Comparison of ENCODE assay signal across 10 mouse cellular contexts in genomic region chr7:83717021-83717725, GRCm38 (mm10). TPM values are rescaled to one million over a fixed set of nuclear protein-coding genes. Genes with fewer than 3 reads are reported as not detected.
DNase-seq lines count a peak whose midpoint lies in the region; ATAC-seq and TF ChIP-seq lines count a peak whose summit lies in the region.
"Had no signal": no experiment of that assay in that cellular context is flagged by ENCODE, and none has a peak within 500 bp of the region (broad histone marks: within the 10 kb centered on the region; RNA-seq: fewer than 3 reads in every experiment).

No protein-coding gene starts in this region.

- TF ChIP-seq CTCF in layer of hippocampus, adult 2 months (conservative IDR thresholded peaks at IDR 0.05): no peak
- TF ChIP-seq CTCF in Patski (IDR thresholded peaks at IDR 0.05): no peak

- ATAC-seq in Patski: peak; percentile 82
- ATAC-seq: intestine, postnatal 0 days had no signal

- peak overlapping the region; percentile 79 for H3K27ac ChIP-seq in layer of hippocampus, adult 2 months

- H3K4me3 ChIP-seq in layer of hippocampus, adult 2 months: no peak overlapping the region

- peak; percentile 17 for DNase-seq in adrenal gland, postnatal 10 days
- DNase-seq in adrenal gland, adult (ENCODE audit: inconsistent age in 2 of 2, low spot score in 1 of 2): no peak
- DNase-seq in layer of hippocampus, adult 2 months (ENCODE audit: low spot score in 2 of 2): peak in 1 of 2 experiments; percentile 47
- no peak for DNase-seq in layer of hippocampus, postnatal 10 days (ENCODE audit: low spot score in 2 of 2)
- DNase-seq in Patski (ENCODE audit: low read depth, low spot score): peak; percentile 49
- peak; percentile 96 for DNase-seq in fibroblast of lung, adult 2 months (ENCODE audit: low read depth)
- DNase-seq in layer of hippocampus, adult 18-20 months (ENCODE audit: low spot score in 2 of 2): no peak
- DNase-seq in liver: no peak
- DNase-seq: right cerebral cortex, postnatal 25 days had no signal

- in situ Hi-C loops in Patski (cut with MboI; ENCODE audit: low pct_unique_long_range_greater_than_20kb): no loop called here

- CTCF ChIA-PET in Patski (lab: Charles Lee): interaction anchor here (1.2 to 1.7 kb wide), 2 partner anchors 20 to 57 kb away, joined by 4 read pairs; no protein-coding TSS in a partner anchor

- POLR2A ChIA-PET in Patski (lab: Charles Lee): interaction anchor here (0.9 kb wide), 1 partner anchor 93 kb away, joined by 3 read pairs; no protein-coding TSS in a partner anchor

- no peaks in the 10 kb centered on the region for H3K27me3 ChIP-seq in Patski

RNA-seq across cellular contexts. Expression of gene Il16, which starts 28.4 kb away (rescaled TPM):
- 10 to 100 TPM in 1 of 2 experiments, 1 to 10 TPM in 1; 8.3 to 10.1 TPM for total RNA-seq in adrenal gland, postnatal 10 days (2021)
- 10 to 100 TPM; 67.3 to 70.3 TPM for total RNA-seq in layer of hippocampus, adult 2 months (2021)
- total RNA-seq in layer of hippocampus, postnatal 10 days (2021): 10 to 100 TPM; 34.9 to 37.4 TPM
- polyA plus RNA-seq in Patski (2021): 0.05 TPM
- 10 to 100 TPM; 57.5 to 62.0 TPM for total RNA-seq in layer of hippocampus, adult 18-20 months (2021)

Comparison
In these comparisons a context has a peak if more than half of its experiments do, and no peak if none do; other contexts are left out.
1. DNase-seq: peak in adrenal gland, postnatal 10 days (single experiment), Patski (single experiment) and fibroblast of lung, adult 2 months (single experiment); none in adrenal gland, adult (0 of 2), layer of hippocampus, postnatal 10 days (0 of 2), layer of hippocampus, adult 18-20 months (0 of 2) and liver (single experiment).